Mouse (Mus musculus) intestine, embryonic 14.5 days (tissue): ENCODE data around the gene Lipm. TPM values are rescaled to one million over a fixed set of nuclear protein-coding genes. Genes with fewer than 3 reads are reported as not detected.

ENCODE experiments used
- ATAC-seq: fragments of 200-750 bp; cut with Nextera tagmentation; replicated peaks from 2 replicates; pipeline ENCODE4 v1.8.0; 2017; ENCODE audit warnings: low read depth, moderate number of reproducible peaks, moderate TSS enrichment, moderate library complexity; ENCODE audit not compliant: low FRiP score, low TSS enrichment
- DNase-seq: peaks from one replicate; pipeline ENCODE4 v3.0.0-alpha.2; 2018; ENCODE audit warnings: low spot score
- H3K27ac ChIP-seq: fragments of 300-500 bp; sonication (generic); 2 replicates; pipeline ENCODE4 v1.5.1; 2014; ENCODE audit warnings: low read depth, mild to moderate bottlenecking, control low read depth
- H3K27me3 ChIP-seq: fragments of 300-500 bp; sonication (generic); replicated peaks from 2 replicates; pipeline ENCODE4 v1.6.1; 2014; ENCODE audit warnings: low read length, control low read depth; ENCODE audit not compliant: control insufficient read depth, insufficient read depth
- H3K36me3 ChIP-seq: fragments of 300-500 bp; sonication (generic); 2 replicates; pipeline ENCODE4 v1.6.1; 2014; ENCODE audit warnings: low read length, control low read depth; ENCODE audit not compliant: control insufficient read depth, insufficient read depth
- H3K4me1 ChIP-seq: fragments of 300-500 bp; sonication (generic); replicated peaks from 2 replicates; pipeline ENCODE4 v1.6.1; 2014; ENCODE audit warnings: low read length, control low read depth, mixed read lengths; ENCODE audit not compliant: control insufficient read depth, insufficient read depth
- H3K4me2 ChIP-seq: fragments of 300-500 bp; sonication (generic); 2 replicates; pipeline ENCODE4 v1.6.1; 2014; ENCODE audit warnings: low read length
- H3K4me3 ChIP-seq: fragments of 300-500 bp; sonication (generic); 2 replicates; pipeline ENCODE4 v1.5.1; 2014; ENCODE audit warnings: low read depth, low read length, control low read depth, mixed read lengths
- H3K9ac ChIP-seq: fragments of 300-500 bp; sonication (generic); 2 replicates; pipeline ENCODE4 v1.6.1; 2014; ENCODE audit warnings: mild to moderate bottlenecking, low read length
- H3K9me3 ChIP-seq: fragments of 300-500 bp; sonication (generic); 2 replicates; pipeline ENCODE4 v1.6.1; 2016; ENCODE audit warnings: low read length, control low read depth; ENCODE audit not compliant: control insufficient read depth
- WGBS: fragments of 180-500 bp; shearing (Covaris S2); extraction: QIAGEN DNeasy Blood & Tissue Kit; methylation state at CpG from one replicate; pipeline ENCODE4 v1.1.7; 2014; 5-methylcytosine and 5-hydroxymethylcytosine counted together
- polyA plus RNA-seq: library from polyadenylated mRNA; unstranded; fragments of >200 nt; fragmentation: Nextera tagmentation; extraction: Ambion mirVana; gene quantifications from 2 replicates; pipeline ENCODE4 v1.2.1, GENCODE M21; 2014

The Lipm gene
- polyA plus RNA-seq, 1 experiment from 2014 or later, result not detected

GRCm38 (mm10) chr19:34096228-34096627 lies 4.5 kb upstream of the Lipm start:
- H3K27me3 ChIP-seq, result no peaks in the 10 kb centered on the region
- H3K27ac ChIP-seq, result no peak overlapping the region
- no peaks in the 10 kb centered on the region for H3K4me1 ChIP-seq
- H3K36me3 ChIP-seq, result no peaks in the 10 kb centered on the region
- DNase-seq (no peak), ATAC-seq (no peak)
- H3K9me3 ChIP-seq, result no peaks in the 10 kb centered on the region
- no peak overlapping the region for H3K4me2 ChIP-seq
- no peak overlapping the region for H3K4me3 ChIP-seq
- 58% methylated on average over 1 of the region's 1 CpGs for WGBS
- H3K9ac ChIP-seq, result no peak overlapping the region

GRCm38 (mm10) chr19:34101888-34102287 lies 1.2 kb downstream of the Lipm start:
- H3K36me3 ChIP-seq, result no peaks in the 10 kb centered on the region
- DNase-seq (no peak), ATAC-seq (no peak)
- no peaks in the 10 kb centered on the region for H3K4me1 ChIP-seq
- no peaks in the 10 kb centered on the region for H3K27me3 ChIP-seq
- H3K9ac ChIP-seq, result no peak overlapping the region
- no peak overlapping the region for H3K4me2 ChIP-seq
- 88% methylated on average over 7 of the region's 7 CpGs for WGBS
- no peak overlapping the region for H3K4me3 ChIP-seq
- no peak overlapping the region for H3K27ac ChIP-seq
- H3K9me3 ChIP-seq, result no peaks in the 10 kb centered on the region

- WGBS, result 81% methylated on average over 3 of the region's 3 CpGs
These were observed 4.1 kb downstream of the Lipm start for GRCm38 (mm10) chr19:34104841-34105240.

GRCm38 (mm10) chr19:34119102-34119501 lies 18.4 kb downstream of the Lipm start:
- Histone ChIP-seq H3K4me3 (no peak overlapping the region), H3K27me3 (no peaks in the 10 kb centered on the region), H3K9me3 (no peaks in the 10 kb centered on the region), H3K27ac (no peak overlapping the region), H3K36me3 (no peaks in the 10 kb centered on the region), H3K9ac (no peak overlapping the region), H3K4me1 (no peaks in the 10 kb centered on the region), H3K4me2 (no peak overlapping the region)
- WGBS, result 77% methylated on average over 1 of the region's 1 CpGs
- DNase-seq (no peak), ATAC-seq (no peak)

More at GRCm38 (mm10) chr19:34104841-34105240, 4.1 kb downstream of the Lipm start:
- no peak overlapping the region for H3K4me2 ChIP-seq
- no peaks in the 10 kb centered on the region for H3K4me1 ChIP-seq
- no peaks in the 10 kb centered on the region for H3K9me3 ChIP-seq
- H3K4me3 ChIP-seq, result no peak overlapping the region
- no peak overlapping the region for H3K9ac ChIP-seq
- H3K27ac ChIP-seq, result no peak overlapping the region
- no peak for DNase-seq
- no peaks in the 10 kb centered on the region for H3K36me3 ChIP-seq
- H3K27me3 ChIP-seq, result no peaks in the 10 kb centered on the region
- ATAC-seq, result no peak

GRCm38 (mm10) chr19:34119653-34120052 lies 18.9 kb downstream of the Lipm start:
- DNase-seq (no peak), ATAC-seq (no peak)
- Histone ChIP-seq H3K27me3 (no peaks in the 10 kb centered on the region), H3K4me3 (no peak overlapping the region), H3K9ac (no peak overlapping the region), H3K4me2 (no peak overlapping the region), H3K9me3 (no peaks in the 10 kb centered on the region), H3K36me3 (no peaks in the 10 kb centered on the region), H3K4me1 (no peaks in the 10 kb centered on the region), H3K27ac (no peak overlapping the region)
- 72% methylated on average over 4 of the region's 4 CpGs for WGBS

GRCm38 (mm10) chr19:34120107-34120731 lies 19.5 kb downstream of the Lipm start:
- no peaks in the 10 kb centered on the region for H3K36me3 ChIP-seq
- 67% methylated on average over 3 of the region's 3 CpGs for WGBS

GRCm38 (mm10) chr19:34138720-34139430 lies 38.1 kb downstream of the Lipm start:
- Histone ChIP-seq H3K9me3 (no peaks in the 10 kb centered on the region), H3K4me3 (no peak overlapping the region), H3K4me1 (no peaks in the 10 kb centered on the region), H3K27me3 (no peaks in the 10 kb centered on the region), H3K4me2 (no peak overlapping the region), H3K9ac (no peak overlapping the region), H3K27ac (no peak overlapping the region), H3K36me3 (no peaks in the 10 kb centered on the region)
- 88% methylated on average over 6 of the region's 6 CpGs for WGBS
- no peak for ATAC-seq
- no peak for DNase-seq

More at GRCm38 (mm10) chr19:34120107-34120731, 19.5 kb downstream of the Lipm start:
- Histone ChIP-seq H3K27me3 (no peaks in the 10 kb centered on the region), H3K4me3 (no peak overlapping the region), H3K4me2 (no peak overlapping the region), H3K27ac (no peak overlapping the region), H3K9ac (no peak overlapping the region), H3K9me3 (no peaks in the 10 kb centered on the region), H3K4me1 (no peaks in the 10 kb centered on the region)
- DNase-seq, result no peak
- ATAC-seq, result no peak

- no peaks in the 10 kb centered on the region for H3K27me3 ChIP-seq
- 78% methylated on average over 3 of the region's 3 CpGs for WGBS
- no peaks in the 10 kb centered on the region for H3K4me1 ChIP-seq
- H3K9ac ChIP-seq, result no peak overlapping the region
- no peak overlapping the region for H3K27ac ChIP-seq
- H3K4me3 ChIP-seq, result no peak overlapping the region
- DNase-seq (no peak), ATAC-seq (no peak)
- H3K9me3 ChIP-seq, result no peaks in the 10 kb centered on the region
- no peak overlapping the region for H3K4me2 ChIP-seq
- no peaks in the 10 kb centered on the region for H3K36me3 ChIP-seq
These were observed 38.8 kb downstream of the Lipm start for GRCm38 (mm10) chr19:34139431-34140046.
